Mouse (Mus musculus) midbrain, embryonic 10.5 days (tissue): ENCODE data around the gene Macf1. TPM values are rescaled to one million over a fixed set of nuclear protein-coding genes. Genes with fewer than 3 reads are reported as not detected.
A peak's percentile ranks its signal among the peaks of the same experiment; 100 is the strongest.

Source experiments
- DNase-seq: peaks from one replicate; pipeline ENCODE4 v3.0.0-alpha.2; 2017; ENCODE audit warnings: low spot score
- H3K27ac ChIP-seq: fragments of 300-500 bp; sonication (generic); replicated peaks from 2 replicates; pipeline ENCODE4 v1.5.1; 2016; ENCODE audit warnings: mild to moderate bottlenecking
- H3K27me3 ChIP-seq: fragments of 300-500 bp; sonication (generic); 2 replicates; pipeline ENCODE4 v1.6.1; 2016; ENCODE audit warnings: low read depth, mild to moderate bottlenecking; ENCODE audit not compliant: poor library complexity, severe bottlenecking
- H3K36me3 ChIP-seq: fragments of 300-500 bp; sonication (generic); 2 replicates; pipeline ENCODE4 v1.6.1; 2016; ENCODE audit warnings: mild to moderate bottlenecking, moderate library complexity
- H3K4me1 ChIP-seq: fragments of 300-500 bp; sonication (generic); 2 replicates; pipeline ENCODE4 v1.6.1; 2016
- H3K4me3 ChIP-seq: fragments of 300-500 bp; sonication (generic); 2 replicates; pipeline ENCODE4 v1.5.1; 2016; ENCODE audit warnings: mild to moderate bottlenecking, moderate library complexity
- H3K9me3 ChIP-seq: fragments of 300-500 bp; sonication (generic); replicated peaks from 2 replicates; pipeline ENCODE4 v1.6.1; 2016; ENCODE audit warnings: mild to moderate bottlenecking
- WGBS: fragments of 180-500 bp; shearing (Covaris S2); methylation state at CpG from one replicate; pipeline ENCODE4 v1.1.7; 2016; 5-methylcytosine and 5-hydroxymethylcytosine counted together
- polyA plus RNA-seq: library from polyadenylated mRNA; unstranded; fragments of >200 nt; fragmentation: Nextera tagmentation; extraction: Ambion mirVana; gene quantifications from 2 replicates; pipeline ENCODE4 v1.2.1, GENCODE M21; 2016

The Macf1 gene
- 39.2 and 46.2 TPM in 2 replicates for polyA plus RNA-seq

DNA sequence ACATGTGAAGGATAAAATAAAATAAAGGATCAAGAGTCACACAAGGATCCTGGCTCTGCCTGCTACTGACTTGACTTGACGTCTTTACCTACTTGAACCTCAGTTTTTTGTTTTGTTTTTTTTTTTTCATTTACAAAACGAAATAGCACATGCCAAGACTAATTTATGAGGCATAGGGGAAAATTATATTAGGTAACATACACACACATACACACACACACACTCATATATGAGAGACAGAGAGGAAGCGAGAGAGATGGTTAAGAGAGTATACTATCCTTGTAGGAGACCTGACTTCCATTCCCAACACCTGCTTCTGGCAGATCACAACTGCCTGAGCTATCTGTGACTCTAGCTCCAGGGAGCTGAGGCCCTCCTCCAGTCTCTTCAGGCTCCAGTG lies at the start of gene Macf1:
TSS of gene Macf1 (minus strand) at position 101 of the 400 bp plus-strand sequence.
- 84% methylated on average over 3 of the region's 3 CpGs for WGBS
- Histone ChIP-seq H3K27ac (no peak within 1 kb of the TSS), H3K9me3 (no peaks in the 10 kb centered on the region), H3K4me1 (peaks cover 25% of the 10 kb centered on the region), H3K27me3 (peaks cover 18% of the 10 kb centered on the region), H3K36me3 (peaks cover 27% of the 10 kb centered on the region), H3K4me3 (peak within 1 kb of the TSS; percentile 84; the same call in 1 of the 2 replicates)
- no peak for DNase-seq

DNA sequence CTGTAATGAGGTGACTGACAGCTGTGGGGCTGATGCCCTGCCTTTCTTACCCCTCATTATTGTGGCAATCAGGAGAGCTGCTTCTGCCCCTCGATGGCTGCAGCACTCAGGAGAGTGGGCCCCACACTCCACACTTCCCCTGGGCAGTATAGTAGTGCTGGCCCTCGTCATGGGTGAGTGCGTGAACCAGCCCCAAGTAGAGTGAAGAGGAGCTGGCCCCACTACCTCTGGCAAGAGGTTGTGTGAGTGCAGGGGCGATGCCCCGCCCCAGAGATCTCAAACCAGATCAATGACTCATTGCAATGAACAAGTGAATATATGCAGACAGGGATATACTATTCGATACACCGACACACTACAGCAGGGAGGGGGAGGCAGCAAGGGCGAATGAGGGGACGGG lies 49.4 kb upstream of the Macf1 start:
- H3K4me1 ChIP-seq: no peaks in the 10 kb centered on the region
- DNase-seq: no peak
- H3K27me3 ChIP-seq: no peaks in the 10 kb centered on the region
- 95% methylated on average over 9 of the region's 9 CpGs for WGBS
- H3K9me3 ChIP-seq: no peaks in the 10 kb centered on the region
- H3K36me3 ChIP-seq: peaks cover 54% of the 10 kb centered on the region
- H3K27ac ChIP-seq: no peak overlapping the region
- no peak overlapping the region for H3K4me3 ChIP-seq

DNA sequence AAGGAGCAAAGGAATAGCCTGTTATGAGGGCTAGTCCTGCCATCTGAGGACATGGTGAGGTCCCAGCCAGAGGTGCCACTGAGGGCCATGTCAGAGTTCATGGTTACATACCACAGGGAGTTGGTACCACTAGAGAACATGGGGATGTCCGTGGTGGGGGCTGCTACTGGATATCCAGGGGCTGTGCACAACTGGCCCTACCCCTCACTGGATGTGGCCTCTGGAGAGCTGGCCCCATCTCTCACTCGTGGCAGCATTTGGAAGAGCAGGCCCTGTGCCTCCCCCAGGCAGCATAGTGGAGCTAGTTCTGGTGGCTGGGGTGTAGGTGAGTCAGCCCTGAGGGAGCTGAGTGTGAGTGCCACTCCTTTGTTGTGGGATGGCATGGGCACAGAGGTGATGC lies 48.8 kb upstream of the Macf1 start:
- no peak overlapping the region for H3K27ac ChIP-seq
- no peaks in the 10 kb centered on the region for H3K4me1 ChIP-seq
- 81% methylated on average over 2 of the region's 2 CpGs for WGBS
- H3K4me3 ChIP-seq: no peak overlapping the region
- H3K9me3 ChIP-seq: no peaks in the 10 kb centered on the region
- H3K27me3 ChIP-seq: no peaks in the 10 kb centered on the region
- DNase-seq: no peak
- peaks cover 48% of the 10 kb centered on the region for H3K36me3 ChIP-seq

DNA sequence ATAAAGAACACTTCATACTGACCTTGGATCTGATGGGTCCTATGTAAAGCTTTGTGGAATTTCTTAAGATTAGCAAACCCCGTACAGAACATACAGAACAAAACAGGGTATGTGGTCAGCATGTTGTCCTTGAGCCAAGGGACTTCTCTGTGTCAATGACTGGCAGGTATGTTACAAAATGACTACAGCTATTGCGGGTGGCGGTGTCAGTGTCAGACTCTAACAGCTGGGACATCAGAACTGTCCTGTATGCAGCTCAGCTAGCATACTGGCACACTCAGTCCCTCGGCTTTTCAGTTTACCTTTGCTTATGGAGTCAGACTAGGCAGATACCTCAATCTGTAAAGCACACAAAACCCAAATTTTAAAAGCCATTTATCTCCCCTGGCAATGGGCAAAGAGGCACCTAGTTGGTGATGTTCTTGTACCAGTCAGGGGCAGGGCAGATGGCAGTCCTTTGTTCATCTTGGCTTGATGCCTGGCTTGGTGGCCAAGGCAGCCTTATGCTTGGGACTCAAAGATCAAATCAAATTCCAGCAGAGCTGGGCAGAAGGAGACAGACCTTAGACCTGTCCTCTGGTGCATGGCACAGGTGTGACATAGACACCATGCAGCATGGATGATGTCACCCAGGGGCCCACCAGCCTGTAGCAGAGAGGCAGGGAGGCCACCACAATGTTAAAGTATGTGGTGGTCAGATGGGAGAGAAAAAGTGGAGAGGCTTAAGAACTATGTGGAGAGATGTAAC lies 48.2 kb upstream of the Macf1 start:
- Histone ChIP-seq H3K4me1 (no peaks in the 10 kb centered on the region), H3K27me3 (no peaks in the 10 kb centered on the region), H3K4me3 (no peak overlapping the region), H3K9me3 (no peaks in the 10 kb centered on the region), H3K27ac (no peak overlapping the region), H3K36me3 (peaks cover 44% of the 10 kb centered on the region)
- 93% methylated on average over 4 of the region's 4 CpGs for WGBS
- DNase-seq: no peak

DNA sequence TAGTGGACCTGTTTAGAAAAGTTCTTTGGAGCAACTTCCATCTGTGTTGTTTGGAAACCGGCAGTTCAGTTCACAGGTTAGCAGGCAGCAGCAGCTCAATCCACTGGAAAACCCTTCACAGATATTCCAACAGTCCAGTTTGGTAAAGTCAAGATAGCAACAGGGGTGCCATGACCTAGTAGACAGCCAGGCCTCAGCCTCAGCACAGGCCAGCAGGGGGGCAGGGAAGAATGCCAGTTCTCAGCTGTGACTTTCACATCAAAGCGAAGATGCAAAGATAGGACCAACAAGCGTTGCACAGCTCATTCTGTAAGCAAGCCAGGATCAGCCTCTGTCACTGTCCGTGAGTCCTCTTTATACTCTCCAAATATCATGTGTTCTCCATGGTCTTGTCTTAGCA lies 37.6 kb upstream of the Macf1 start:
- no peak for DNase-seq
- WGBS: 88% methylated on average over 4 of the region's 4 CpGs
- no peak overlapping the region for H3K27ac ChIP-seq
- no peaks in the 10 kb centered on the region for H3K36me3 ChIP-seq
- no peaks in the 10 kb centered on the region for H3K27me3 ChIP-seq
- H3K9me3 ChIP-seq: no peaks in the 10 kb centered on the region
- no peak overlapping the region for H3K4me3 ChIP-seq
- H3K4me1 ChIP-seq: peaks cover 15% of the 10 kb centered on the region

DNA sequence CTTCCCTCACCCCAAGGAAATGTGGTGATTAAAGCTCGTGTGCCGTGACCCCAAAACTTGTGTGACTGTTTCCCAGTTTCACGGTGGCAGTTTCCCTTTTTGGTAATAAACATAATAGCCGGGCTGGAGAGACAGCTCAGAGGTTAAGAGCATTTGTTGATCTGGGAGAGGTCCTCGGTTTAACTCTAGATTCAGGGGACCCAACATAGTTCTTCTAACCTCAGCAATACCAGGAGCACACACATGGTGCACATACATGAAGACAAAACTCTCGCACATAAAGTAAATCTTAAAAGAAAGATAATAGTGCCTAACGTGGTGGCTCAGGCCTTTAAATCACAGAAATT lies 34.2 kb upstream of the Macf1 start:
- peaks cover 19% of the 10 kb centered on the region for H3K4me1 ChIP-seq

DNA sequence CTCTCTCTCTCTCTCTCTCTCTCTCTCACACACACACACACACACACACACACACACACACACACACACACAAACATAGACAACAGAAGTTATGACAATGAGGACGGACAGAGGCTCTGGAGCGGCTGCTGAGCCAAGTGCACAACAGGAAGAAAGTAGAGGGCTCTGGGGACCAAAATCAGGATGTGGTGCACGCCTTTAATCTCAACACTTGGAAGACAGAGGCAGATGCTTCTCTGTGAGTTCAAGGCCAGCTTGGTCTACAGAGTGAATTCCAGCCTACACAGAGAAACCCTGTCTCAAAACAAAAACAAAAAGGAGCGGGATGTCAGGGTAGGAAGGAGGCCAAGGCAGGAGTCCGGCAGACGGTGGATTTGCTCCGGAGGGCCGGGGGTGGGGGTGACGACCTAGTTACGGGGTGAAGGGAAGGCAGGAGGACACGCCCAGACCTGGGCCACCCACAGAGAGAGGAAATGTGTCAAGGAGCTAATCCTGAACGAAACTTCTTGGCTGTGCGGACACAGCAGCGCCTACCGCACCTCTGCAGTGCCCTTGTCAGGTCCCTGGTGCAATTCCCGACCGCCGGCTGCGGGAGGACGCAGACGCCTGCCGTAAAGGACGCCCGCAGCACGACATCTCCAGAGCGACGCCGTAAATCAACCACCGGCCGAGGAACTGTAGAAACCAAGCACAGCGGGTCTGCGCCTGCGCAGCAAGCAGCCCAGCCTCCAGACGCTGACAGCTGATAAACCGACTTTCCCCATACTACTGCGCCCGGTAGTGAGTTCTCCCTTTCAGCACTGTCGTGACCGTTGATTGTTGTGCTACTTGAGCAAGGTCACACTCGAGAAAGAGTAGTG lies 33.6 kb upstream of the Macf1 start, which contains the start of gene Ndufs5:
TSS of gene Ndufs5 (minus strand) at position 629 of the 860 bp plus-strand sequence.
- Histone ChIP-seq H3K4me1 (peaks cover 19% of the 10 kb centered on the region), H3K4me3 (peak within 1 kb of the TSS; percentile 86), H3K9me3 (no peaks in the 10 kb centered on the region), H3K27me3 (no peaks in the 10 kb centered on the region), H3K36me3 (peaks cover 27% of the 10 kb centered on the region), H3K27ac (peak within 1 kb of the TSS; percentile 87)
- WGBS: under 1% methylated on average over 40 of the region's 40 CpGs
- DNase-seq: peak; percentile 95

More for the DNA sequence above, 34.2 kb upstream of the Macf1 start:
- peak overlapping the region; percentile 87 for H3K27ac ChIP-seq
- 35% methylated on average over 7 of the region's 7 CpGs for WGBS
- DNase-seq: no peak
- no peaks in the 10 kb centered on the region for H3K9me3 ChIP-seq
- H3K4me3 ChIP-seq: peak overlapping the region; percentile 86
- H3K27me3 ChIP-seq: no peaks in the 10 kb centered on the region
- peaks cover 22% of the 10 kb centered on the region for H3K36me3 ChIP-seq

DNA sequence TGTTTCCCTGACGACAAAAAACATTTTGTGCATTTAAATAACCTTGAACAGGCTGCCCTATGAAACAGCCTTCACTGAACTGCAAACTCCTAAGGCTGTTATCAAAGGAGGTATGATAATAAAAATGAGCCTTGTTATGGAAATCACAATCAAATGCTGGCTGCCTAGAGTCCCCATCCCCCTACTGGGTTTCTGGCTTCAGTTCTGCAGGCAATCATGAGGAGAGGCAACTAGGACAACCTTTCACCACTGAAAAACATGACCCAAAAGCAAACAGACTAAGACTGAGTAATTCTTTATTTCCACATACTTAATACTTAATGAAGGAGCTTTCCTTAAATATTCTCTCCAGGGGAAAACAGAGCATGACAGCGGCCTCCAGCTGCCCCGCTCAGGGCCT lies 28.3 kb upstream of the Macf1 start:
- no peak overlapping the region for H3K27ac ChIP-seq
- no peak overlapping the region for H3K4me3 ChIP-seq
- WGBS: 96% methylated on average over 3 of the region's 3 CpGs
- no peaks in the 10 kb centered on the region for H3K27me3 ChIP-seq
- no peak for DNase-seq
- no peaks in the 10 kb centered on the region for H3K9me3 ChIP-seq
- peaks cover 43% of the 10 kb centered on the region for H3K36me3 ChIP-seq
- H3K4me1 ChIP-seq: peaks cover 10% of the 10 kb centered on the region

DNA sequence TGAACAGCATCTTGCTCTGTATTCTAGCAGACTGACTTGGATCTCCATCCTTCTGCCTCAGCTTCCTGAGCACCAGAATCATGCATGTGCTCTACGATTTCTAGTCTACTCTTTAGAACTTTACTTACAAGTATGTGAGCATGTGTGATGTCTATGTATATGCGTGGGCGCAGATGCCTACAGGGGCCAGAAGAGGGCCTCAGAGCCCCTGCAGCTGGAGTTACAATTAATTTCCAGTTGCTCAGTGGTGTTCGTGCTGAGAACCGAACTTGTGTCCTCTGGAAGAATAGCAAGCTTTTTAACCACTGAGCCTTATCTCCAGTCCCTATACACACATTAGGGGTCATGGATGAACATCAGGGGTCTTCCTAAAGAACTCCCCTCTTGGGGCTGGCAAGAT lies 23.2 kb upstream of the Macf1 start:
- H3K27me3 ChIP-seq: no peaks in the 10 kb centered on the region

DNA sequence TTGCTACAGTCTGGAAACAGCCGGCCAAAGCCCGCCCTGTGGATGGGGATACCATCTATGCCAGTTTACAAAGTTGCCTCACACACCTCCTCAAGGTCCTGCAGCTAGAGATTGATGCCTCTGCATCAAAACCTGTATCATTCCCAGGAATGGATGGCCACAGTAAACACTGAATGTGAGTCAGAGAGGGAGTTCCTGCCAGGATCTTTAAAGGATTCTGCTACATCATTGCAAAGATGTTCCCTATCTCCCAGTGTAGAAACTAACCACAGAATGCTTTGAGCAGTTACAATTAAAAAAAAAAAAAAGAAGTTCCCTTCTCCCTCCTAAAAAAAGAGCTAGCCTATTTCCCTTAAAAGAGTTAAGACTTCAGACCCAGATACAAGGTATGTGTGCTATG lies 21.2 kb upstream of the Macf1 start:
- Histone ChIP-seq H3K27ac (no peak overlapping the region), H3K9me3 (no peaks in the 10 kb centered on the region), H3K36me3 (no peaks in the 10 kb centered on the region), H3K27me3 (no peaks in the 10 kb centered on the region), H3K4me3 (no peak overlapping the region), H3K4me1 (no peaks in the 10 kb centered on the region)
- WGBS: 87% methylated on average over 2 of the region's 2 CpGs
- no peak for DNase-seq

More for the DNA sequence above, 23.2 kb upstream of the Macf1 start:
- H3K4me3 ChIP-seq: no peak overlapping the region
- H3K9me3 ChIP-seq: no peaks in the 10 kb centered on the region
- DNase-seq: no peak
- no peak overlapping the region for H3K27ac ChIP-seq
- H3K36me3 ChIP-seq: peaks cover 12% of the 10 kb centered on the region
- H3K4me1 ChIP-seq: no peaks in the 10 kb centered on the region
- 89% methylated on average over 5 of the region's 5 CpGs for WGBS

DNA sequence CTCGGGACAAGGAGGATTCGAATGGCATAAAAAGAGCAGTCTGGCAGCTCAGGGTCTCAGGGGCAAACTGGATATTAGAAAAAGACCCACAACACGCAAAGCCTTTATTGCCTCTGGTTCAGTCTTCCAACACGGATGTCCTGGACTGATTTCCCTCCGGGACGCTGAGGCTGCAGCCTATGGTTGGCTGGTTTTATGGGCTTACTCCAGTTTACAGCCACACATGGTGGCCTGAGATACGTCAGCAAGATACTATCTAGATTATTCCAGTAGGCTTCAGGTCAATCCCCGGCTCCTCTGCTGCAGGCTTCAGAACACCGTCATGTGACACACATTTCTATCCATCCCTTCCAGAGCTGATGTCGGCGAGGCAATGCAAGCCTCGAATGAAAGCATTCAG lies 9.2 kb upstream of the Macf1 start:
- no peaks in the 10 kb centered on the region for H3K27me3 ChIP-seq
- WGBS: 89% methylated on average over 12 of the region's 12 CpGs
- H3K36me3 ChIP-seq: no peaks in the 10 kb centered on the region
- no peak overlapping the region for H3K27ac ChIP-seq
- no peaks in the 10 kb centered on the region for H3K9me3 ChIP-seq
- no peak for DNase-seq
- peaks cover 3% of the 10 kb centered on the region; the same call in 1 of the 2 replicates for H3K4me1 ChIP-seq
- no peak overlapping the region for H3K4me3 ChIP-seq

DNA sequence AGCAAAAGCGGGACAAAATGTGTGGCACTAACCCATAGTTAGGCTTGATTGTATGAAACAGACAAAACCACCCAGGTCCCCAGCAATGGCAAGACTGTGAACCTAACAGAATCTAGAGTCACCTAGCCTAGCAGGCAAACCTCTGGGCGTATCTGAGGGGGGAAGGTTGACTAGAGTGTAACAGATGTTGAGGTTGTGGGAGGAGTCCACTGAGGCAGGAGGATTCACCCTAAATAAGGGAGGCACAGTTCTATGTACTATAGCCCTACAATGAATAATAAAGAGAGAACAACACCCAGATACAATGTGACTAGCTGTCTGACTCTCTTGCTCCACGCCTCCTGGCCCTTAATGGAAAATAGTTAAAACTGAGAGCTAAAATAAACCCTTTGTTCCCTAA lies 7.9 kb upstream of the Macf1 start:
- 87% methylated on average over 3 of the region's 3 CpGs for WGBS

DNA sequence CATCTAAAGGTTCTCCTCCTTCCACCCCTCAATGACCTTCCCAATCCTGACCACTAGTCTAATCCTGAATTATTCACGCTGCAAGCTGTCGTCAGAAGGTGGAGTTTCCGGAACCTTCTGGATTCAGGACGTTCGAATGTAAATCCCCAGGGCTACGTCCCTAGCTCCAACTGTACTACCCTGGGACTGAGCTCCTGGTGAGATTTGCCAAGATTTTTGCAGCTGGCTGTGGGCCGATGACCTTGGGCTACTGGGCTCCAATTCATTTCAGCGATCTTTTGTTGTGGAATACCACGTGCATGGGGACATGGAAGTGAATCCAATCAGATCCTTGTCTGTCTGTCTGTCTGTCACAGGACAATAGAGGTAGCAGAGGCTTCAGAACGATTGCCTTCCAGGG lies 6.2 kb upstream of the Macf1 start:
- Histone ChIP-seq H3K9me3 (no peaks in the 10 kb centered on the region), H3K27ac (no peak overlapping the region), H3K36me3 (no peaks in the 10 kb centered on the region), H3K4me1 (peaks cover 23% of the 10 kb centered on the region), H3K4me3 (no peak overlapping the region), H3K27me3 (peaks cover 13% of the 10 kb centered on the region)
- DNase-seq: no peak
- WGBS: 84% methylated on average over 10 of the region's 10 CpGs

More for the DNA sequence above, 7.9 kb upstream of the Macf1 start:
- peaks cover 7% of the 10 kb centered on the region for H3K4me1 ChIP-seq
- H3K36me3 ChIP-seq: no peaks in the 10 kb centered on the region
- no peaks in the 10 kb centered on the region for H3K9me3 ChIP-seq
- no peak for DNase-seq
- no peaks in the 10 kb centered on the region for H3K27me3 ChIP-seq
- no peak overlapping the region for H3K27ac ChIP-seq
- H3K4me3 ChIP-seq: no peak overlapping the region
